Mouse (Mus musculus): ENCODE results near the gene Anxa2. TPM values are rescaled to one million over a fixed set of nuclear protein-coding genes. Genes with fewer than 3 reads are reported as not detected.

Anxa2 gene
- polyA plus RNA-seq, 1 experiment from 2014 or later = 154 TPM

- Histone ChIP-seq H3K4me3 (ENCODE audit: low read depth, low read length) (no peak overlapping the region), H3K27me3 (ENCODE audit: control insufficient read depth, insufficient read depth, low read length) (no peaks in the 10 kb centered on the region), H3K36me3 (ENCODE audit: control insufficient read depth, insufficient read depth, low read length) (no peaks in the 10 kb centered on the region), H3K27ac (ENCODE audit: low read depth, low read length) (no peak overlapping the region), H3K9me3 (ENCODE audit: control insufficient read depth, low read length) (no peaks in the 10 kb centered on the region), H3K4me2 (ENCODE audit: low read depth, low read length, severe bottlenecking) (no peak overlapping the region), H3K9ac (ENCODE audit: low read length) (no peak overlapping the region), H3K4me1 (replicated peaks; ENCODE audit: control insufficient read depth, insufficient read depth, low read length) (no peaks in the 10 kb centered on the region)
- 83% methylated on average over 6 of the region's 6 CpGs for WGBS
- DNase-seq (ENCODE audit: low spot score) (no peak), ATAC-seq (replicated peaks; ENCODE audit: low FRiP score) (no peak)
Measured at GRCm38 (mm10) chr9:69442471-69443038, 10.9 kb upstream of the Anxa2 start.

GRCm38 (mm10) chr9:69443203-69443602, 10.2 kb upstream of the Anxa2 start:
- Histone ChIP-seq H3K27ac (ENCODE audit: low read depth, low read length) (no peak overlapping the region), H3K4me3 (ENCODE audit: low read depth, low read length) (no peak overlapping the region), H3K4me2 (ENCODE audit: low read depth, low read length, severe bottlenecking) (no peak overlapping the region), H3K9ac (ENCODE audit: low read length) (no peak overlapping the region), H3K9me3 (ENCODE audit: control insufficient read depth, low read length) (no peaks in the 10 kb centered on the region), H3K27me3 (ENCODE audit: control insufficient read depth, insufficient read depth, low read length) (no peaks in the 10 kb centered on the region), H3K36me3 (ENCODE audit: control insufficient read depth, insufficient read depth, low read length) (no peaks in the 10 kb centered on the region), H3K4me1 (replicated peaks; ENCODE audit: control insufficient read depth, insufficient read depth, low read length) (no peaks in the 10 kb centered on the region)
- DNase-seq (ENCODE audit: low spot score) (no peak), ATAC-seq (replicated peaks; ENCODE audit: low FRiP score) (no peak)
- WGBS = 75% methylated on average over 3 of the region's 3 CpGs

- DNase-seq (ENCODE audit: low spot score) (no peak), ATAC-seq (replicated peaks; ENCODE audit: low FRiP score) (no peak)
- Histone ChIP-seq H3K4me2 (ENCODE audit: low read depth, low read length, severe bottlenecking) (no peak overlapping the region), H3K9ac (ENCODE audit: low read length) (no peak overlapping the region), H3K9me3 (ENCODE audit: control insufficient read depth, low read length) (no peaks in the 10 kb centered on the region), H3K27ac (ENCODE audit: low read depth, low read length) (no peak overlapping the region), H3K4me3 (ENCODE audit: low read depth, low read length) (no peak overlapping the region), H3K27me3 (ENCODE audit: control insufficient read depth, insufficient read depth, low read length) (peaks cover 6% of the 10 kb centered on the region), H3K36me3 (ENCODE audit: control insufficient read depth, insufficient read depth, low read length) (no peaks in the 10 kb centered on the region), H3K4me1 (replicated peaks; ENCODE audit: control insufficient read depth, insufficient read depth, low read length) (peaks cover 6% of the 10 kb centered on the region; the same call in 1 of the 2 replicates)
- 72% methylated on average over 3 of the region's 3 CpGs for WGBS
Measured at GRCm38 (mm10) chr9:69448801-69449200, 4.6 kb upstream of the Anxa2 start.

GRCm38 (mm10) chr9:69450636-69451035, 2.8 kb upstream of the Anxa2 start:
- Histone ChIP-seq H3K36me3 (ENCODE audit: control insufficient read depth, insufficient read depth, low read length) (no peaks in the 10 kb centered on the region), H3K9ac (ENCODE audit: low read length) (no peak overlapping the region), H3K9me3 (ENCODE audit: control insufficient read depth, low read length) (no peaks in the 10 kb centered on the region), H3K4me2 (ENCODE audit: low read depth, low read length, severe bottlenecking) (no peak overlapping the region), H3K27ac (ENCODE audit: low read depth, low read length) (no peak overlapping the region), H3K4me3 (ENCODE audit: low read depth, low read length) (no peak overlapping the region), H3K27me3 (ENCODE audit: control insufficient read depth, insufficient read depth, low read length) (peaks cover 18% of the 10 kb centered on the region), H3K4me1 (replicated peaks; ENCODE audit: control insufficient read depth, insufficient read depth, low read length) (peaks cover 8% of the 10 kb centered on the region; the same call in 1 of the 2 replicates)
- no peak for ATAC-seq (replicated peaks; ENCODE audit: low FRiP score)
- 90% methylated on average over 9 of the region's 9 CpGs for WGBS
- DNase-seq (ENCODE audit: low spot score) = no peak

- H3K4me2 ChIP-seq (ENCODE audit: low read depth, low read length, severe bottlenecking) = no peak overlapping the region
- no peak overlapping the region for H3K4me3 ChIP-seq (ENCODE audit: low read depth, low read length)
- peaks cover 8% of the 10 kb centered on the region; the same call in 1 of the 2 replicates for H3K4me1 ChIP-seq (replicated peaks; ENCODE audit: control insufficient read depth, insufficient read depth, low read length)
- H3K9me3 ChIP-seq (ENCODE audit: control insufficient read depth, low read length) = no peaks in the 10 kb centered on the region
- no peaks in the 10 kb centered on the region for H3K36me3 ChIP-seq (ENCODE audit: control insufficient read depth, insufficient read depth, low read length)
- DNase-seq (ENCODE audit: low spot score) (no peak), ATAC-seq (replicated peaks; ENCODE audit: low FRiP score) (no peak)
- H3K9ac ChIP-seq (ENCODE audit: low read length) = no peak overlapping the region
- H3K27me3 ChIP-seq (ENCODE audit: control insufficient read depth, insufficient read depth, low read length) = peaks cover 18% of the 10 kb centered on the region
- H3K27ac ChIP-seq (ENCODE audit: low read depth, low read length) = no peak overlapping the region
- WGBS = 92% methylated on average over 10 of the region's 10 CpGs
Measured at GRCm38 (mm10) chr9:69451886-69452810, 1.3 kb upstream of the Anxa2 start.

GRCm38 (mm10) chr9:69453901-69454666, 664 bp downstream of the Anxa2 start:
- ATAC-seq (replicated peaks; ENCODE audit: low FRiP score) (no peak), DNase-seq (ENCODE audit: low spot score) (peak; percentile 68)
- Histone ChIP-seq H3K9ac (ENCODE audit: low read length) (peak overlapping the region; percentile 50), H3K4me2 (ENCODE audit: low read depth, low read length, severe bottlenecking) (peak overlapping the region; percentile 79), H3K9me3 (ENCODE audit: control insufficient read depth, low read length) (no peaks in the 10 kb centered on the region), H3K27ac (ENCODE audit: low read depth, low read length) (no peak overlapping the region), H3K36me3 (ENCODE audit: control insufficient read depth, insufficient read depth, low read length) (no peaks in the 10 kb centered on the region), H3K27me3 (ENCODE audit: control insufficient read depth, insufficient read depth, low read length) (peaks cover 18% of the 10 kb centered on the region), H3K4me1 (replicated peaks; ENCODE audit: control insufficient read depth, insufficient read depth, low read length) (peaks cover 8% of the 10 kb centered on the region; the same call in 1 of the 2 replicates), H3K4me3 (ENCODE audit: low read depth, low read length) (peak overlapping the region; percentile 42)
- WGBS = 6% methylated on average over 32 of the region's 32 CpGs

- Histone ChIP-seq H3K27ac (ENCODE audit: low read depth, low read length) (no peak overlapping the region), H3K27me3 (ENCODE audit: control insufficient read depth, insufficient read depth, low read length) (peaks cover 18% of the 10 kb centered on the region), H3K4me2 (ENCODE audit: low read depth, low read length, severe bottlenecking) (no peak overlapping the region), H3K36me3 (ENCODE audit: control insufficient read depth, insufficient read depth, low read length) (no peaks in the 10 kb centered on the region), H3K4me1 (replicated peaks; ENCODE audit: control insufficient read depth, insufficient read depth, low read length) (peaks cover 8% of the 10 kb centered on the region; the same call in 1 of the 2 replicates), H3K9me3 (ENCODE audit: control insufficient read depth, low read length) (no peaks in the 10 kb centered on the region), H3K9ac (ENCODE audit: low read length) (no peak overlapping the region), H3K4me3 (ENCODE audit: low read depth, low read length) (no peak overlapping the region)
- DNase-seq (ENCODE audit: low spot score) (no peak), ATAC-seq (replicated peaks; ENCODE audit: low FRiP score) (no peak)
- WGBS = 68% methylated on average over 4 of the region's 4 CpGs
Measured at GRCm38 (mm10) chr9:69454691-69455090, 1.3 kb downstream of the Anxa2 start.

- ATAC-seq (replicated peaks; ENCODE audit: low FRiP score) = no peak
- H3K27me3 ChIP-seq (ENCODE audit: control insufficient read depth, insufficient read depth, low read length) = peaks cover 18% of the 10 kb centered on the region
Measured at GRCm38 (mm10) chr9:69455391-69455790, 2.0 kb downstream of the Anxa2 start.

More at GRCm38 (mm10) chr9:69455391-69455790, 2.0 kb downstream of the Anxa2 start:
- 85% methylated on average over 4 of the region's 4 CpGs for WGBS
- no peak overlapping the region for H3K4me3 ChIP-seq (ENCODE audit: low read depth, low read length)
- H3K4me1 ChIP-seq (replicated peaks; ENCODE audit: control insufficient read depth, insufficient read depth, low read length) = peaks cover 8% of the 10 kb centered on the region; the same call in 1 of the 2 replicates
- no peak overlapping the region for H3K4me2 ChIP-seq (ENCODE audit: low read depth, low read length, severe bottlenecking)
- no peaks in the 10 kb centered on the region for H3K36me3 ChIP-seq (ENCODE audit: control insufficient read depth, insufficient read depth, low read length)
- H3K9me3 ChIP-seq (ENCODE audit: control insufficient read depth, low read length) = no peaks in the 10 kb centered on the region
- H3K9ac ChIP-seq (ENCODE audit: low read length) = no peak overlapping the region
- no peak overlapping the region for H3K27ac ChIP-seq (ENCODE audit: low read depth, low read length)
- no peak for DNase-seq (ENCODE audit: low spot score)

Measured in forebrain, embryonic 11.5 days (tissue).